Mouse (Mus musculus): ENCODE results near the gene Amhr2. TPM values are rescaled to one million over a fixed set of nuclear protein-coding genes. Genes with fewer than 3 reads are reported as not detected.

The Amhr2 gene
- polyA plus RNA-seq (2012; rRNA removed) = 20.8 and 21.1 TPM in 2 replicates

GRCm38 (mm10) chr15:102445146-102445545, at the start of gene Amhr2:
Gene Amhr2 (plus strand): TSS chr15:102445367.
- H3K4me3 ChIP-seq (replicated peaks; ENCODE audit: extremely low read depth, low read depth, low read length) = no peak within 1 kb of the TSS
- no peak for TF ChIP-seq POLR2A (IDR thresholded peaks at IDR 0.05; ENCODE audit: borderline replicate concordance, extremely low read depth, low read depth, low read length)
- DNase-seq = no peak
- H3K4me1 ChIP-seq (ENCODE audit: control insufficient read depth, insufficient read depth, low read length) = no peaks in the 10 kb centered on the region
- WGBS = 68% methylated on average over 8 of the region's 8 CpGs

GRCm38 (mm10) chr15:102398629-102399028, 46.5 kb upstream of the Amhr2 start:
- Histone ChIP-seq H3K4me1 (ENCODE audit: control insufficient read depth, insufficient read depth, low read length) (peaks cover 7% of the 10 kb centered on the region), H3K4me3 (replicated peaks; ENCODE audit: extremely low read depth, low read depth, low read length) (no peak overlapping the region)
- WGBS = 38% methylated on average over 5 of the region's 5 CpGs
- TF ChIP-seq POLR2A (IDR thresholded peaks at IDR 0.05; ENCODE audit: borderline replicate concordance, extremely low read depth, low read depth, low read length) = no peak
- TF ChIP-seq CTCF (IDR thresholded peaks at IDR 0.05; ENCODE audit: insufficient read depth, low read length) = no peak
- DNase-seq = no peak

GRCm38 (mm10) chr15:102399229-102400221, 45.6 kb upstream of the Amhr2 start:
- Histone ChIP-seq H3K4me3 (replicated peaks; ENCODE audit: extremely low read depth, low read depth, low read length) (peak overlapping the region; percentile 69), H3K4me1 (ENCODE audit: control insufficient read depth, insufficient read depth, low read length) (peaks cover 5% of the 10 kb centered on the region)
- peak; percentile 91 for DNase-seq
- WGBS = 1% methylated on average over 34 of the region's 34 CpGs
- TF ChIP-seq POLR2A (IDR thresholded peaks at IDR 0.05; ENCODE audit: borderline replicate concordance, extremely low read depth, low read depth, low read length) (peak; percentile 95), CTCF (IDR thresholded peaks at IDR 0.05; ENCODE audit: insufficient read depth, low read length) (no peak)

DNA sequence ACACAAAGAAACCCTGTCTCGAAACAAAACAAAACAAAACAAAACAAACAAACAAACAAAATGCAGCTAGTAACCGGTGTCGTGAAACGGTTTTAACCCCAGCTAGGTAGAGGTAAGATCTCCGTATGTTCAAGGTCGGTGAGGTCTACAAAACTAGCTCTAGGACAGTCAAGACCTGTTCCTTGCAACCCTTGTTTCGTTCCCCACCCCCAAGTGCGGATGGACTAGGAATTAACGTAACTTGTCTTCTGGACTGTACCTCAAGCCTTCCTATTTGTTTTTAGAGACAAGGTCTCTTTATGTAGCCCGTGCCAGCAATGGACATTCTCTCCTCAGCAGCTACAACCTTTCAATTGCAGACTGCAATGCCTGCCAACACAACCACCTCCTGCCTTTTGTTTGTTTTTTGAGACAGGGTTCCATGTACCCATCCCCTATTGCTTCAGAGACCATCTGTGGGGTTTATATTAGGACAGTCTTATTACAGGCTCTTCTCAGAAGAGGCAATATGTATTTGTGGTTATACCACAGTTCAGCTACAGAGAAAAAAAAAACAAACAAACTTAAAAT, 44.6 kb upstream of the Amhr2 start:
- H3K4me1 ChIP-seq (ENCODE audit: control insufficient read depth, insufficient read depth, low read length) = peaks cover 5% of the 10 kb centered on the region
- TF ChIP-seq POLR2A (IDR thresholded peaks at IDR 0.05; ENCODE audit: borderline replicate concordance, extremely low read depth, low read depth, low read length) = no peak
- TF ChIP-seq CTCF (IDR thresholded peaks at IDR 0.05; ENCODE audit: insufficient read depth, low read length) = no peak
- no peak overlapping the region for H3K4me3 ChIP-seq (replicated peaks; ENCODE audit: extremely low read depth, low read depth, low read length)

DNA sequence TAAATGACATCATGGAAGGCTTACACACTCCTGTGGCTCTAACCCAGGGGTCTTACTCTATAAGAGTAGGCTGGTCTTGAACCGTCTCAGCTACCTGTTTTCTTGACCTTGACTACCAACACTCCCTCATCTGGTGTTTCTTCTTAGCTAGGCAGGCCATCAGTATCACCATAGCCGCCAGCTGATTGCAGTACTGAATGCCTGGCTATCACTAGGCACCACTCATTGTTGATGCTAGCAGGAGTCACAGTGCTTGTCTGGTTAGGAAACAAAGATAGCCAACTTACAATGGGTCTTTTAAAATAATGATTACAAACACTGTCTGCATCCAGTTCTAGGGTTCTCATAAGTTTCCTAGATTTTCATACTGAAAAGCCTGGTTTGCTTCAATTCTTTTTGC, 43.9 kb upstream of the Amhr2 start:
- peaks cover 5% of the 10 kb centered on the region for H3K4me1 ChIP-seq (ENCODE audit: control insufficient read depth, insufficient read depth, low read length)
- no peak for DNase-seq
- TF ChIP-seq CTCF (IDR thresholded peaks at IDR 0.05; ENCODE audit: insufficient read depth, low read length) (no peak), POLR2A (IDR thresholded peaks at IDR 0.05; ENCODE audit: borderline replicate concordance, extremely low read depth, low read depth, low read length) (no peak)
- 76% methylated on average over 2 of the region's 2 CpGs for WGBS
- H3K4me3 ChIP-seq (replicated peaks; ENCODE audit: extremely low read depth, low read depth, low read length) = no peak overlapping the region

More for the DNA sequence above, 44.6 kb upstream of the Amhr2 start:
- WGBS = 79% methylated on average over 10 of the region's 10 CpGs
- no peak for DNase-seq

DNA sequence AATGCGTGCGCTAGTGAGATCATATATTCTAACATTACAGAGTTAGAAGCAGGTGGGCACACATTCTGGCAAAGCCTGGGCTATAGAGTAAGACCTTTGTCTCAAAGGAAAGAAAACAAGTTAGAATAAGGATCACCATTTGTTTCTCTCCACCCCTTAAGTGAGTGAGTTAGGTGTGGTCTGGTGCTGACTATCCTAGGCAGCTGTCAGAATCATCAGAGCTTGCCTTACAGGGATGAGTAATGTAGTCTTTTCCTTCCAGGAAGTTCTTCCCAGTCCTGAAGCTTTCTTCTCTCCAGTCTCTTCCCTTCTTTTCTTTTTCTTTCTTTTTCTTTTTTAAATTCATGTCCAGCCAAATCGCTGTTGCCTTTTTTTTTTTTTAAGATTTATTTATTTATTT, 43.0 kb upstream of the Amhr2 start:
- Histone ChIP-seq H3K4me3 (replicated peaks; ENCODE audit: extremely low read depth, low read depth, low read length) (no peak overlapping the region), H3K4me1 (ENCODE audit: control insufficient read depth, insufficient read depth, low read length) (peaks cover 5% of the 10 kb centered on the region)
- no peak for DNase-seq
- TF ChIP-seq CTCF (IDR thresholded peaks at IDR 0.05; ENCODE audit: insufficient read depth, low read length) = no peak
- no peak for TF ChIP-seq POLR2A (IDR thresholded peaks at IDR 0.05; ENCODE audit: borderline replicate concordance, extremely low read depth, low read depth, low read length)
- 91% methylated on average over 3 of the region's 3 CpGs for WGBS

GRCm38 (mm10) chr15:102404608-102405488, 40.3 kb upstream of the Amhr2 start:
- TF ChIP-seq CTCF (IDR thresholded peaks at IDR 0.05; ENCODE audit: insufficient read depth, low read length) = 0 out of 2 replicates have a peak, but pooled peaks have one; percentile 1
- no peak for TF ChIP-seq POLR2A (IDR thresholded peaks at IDR 0.05; ENCODE audit: borderline replicate concordance, extremely low read depth, low read depth, low read length)
- 14% methylated on average over 34 of the region's 34 CpGs for WGBS

GRCm38 (mm10) chr15:102405489-102406195, 39.5 kb upstream of the Amhr2 start, which contains the start of gene Sp1:
Gene Sp1 (plus strand): TSS chr15:102406143.
- WGBS = under 1% methylated on average over 38 of the region's 38 CpGs
- TF ChIP-seq CTCF (IDR thresholded peaks at IDR 0.05; ENCODE audit: insufficient read depth, low read length) (no peak), POLR2A (IDR thresholded peaks at IDR 0.05; ENCODE audit: borderline replicate concordance, extremely low read depth, low read depth, low read length) (peak; percentile 100)
- Histone ChIP-seq H3K4me1 (ENCODE audit: control insufficient read depth, insufficient read depth, low read length) (peaks cover 13% of the 10 kb centered on the region), H3K4me3 (replicated peaks; ENCODE audit: extremely low read depth, low read depth, low read length) (peak within 1 kb of the TSS; percentile 81)
- peak; percentile 97 for DNase-seq

More at GRCm38 (mm10) chr15:102404608-102405488, 40.3 kb upstream of the Amhr2 start:
- H3K4me3 ChIP-seq (replicated peaks; ENCODE audit: extremely low read depth, low read depth, low read length) = peak overlapping the region; percentile 76
- H3K4me1 ChIP-seq (ENCODE audit: control insufficient read depth, insufficient read depth, low read length) = peaks cover 13% of the 10 kb centered on the region
- DNase-seq = no peak
